Mouse (Mus musculus) CH12.LX (cell line): Measurements from ENCODE around the gene Irgc1. TPM values are rescaled to one million over a fixed set of nuclear protein-coding genes. Genes with fewer than 3 reads are reported as not detected.

Experiments
- DNase-seq: peaks from one replicate; pipeline ENCODE4 v3.0.0-alpha.2; 2013; ENCODE audit errors: extremely low read depth
- H3K27ac ChIP-seq: 2 replicates; pipeline ENCODE4 v1.5.1; 2012; ENCODE audit warnings: low read depth, mild to moderate bottlenecking, control low read depth, moderate library complexity; ENCODE audit not compliant: insufficient read depth
- H3K27me3 ChIP-seq: replicated peaks from 2 replicates; pipeline ENCODE3; 2012; ENCODE audit warnings: inconsistent platforms
- H3K36me3 ChIP-seq, 2 experiments: replicated peaks in 1 of 2; 2 replicates each; pipeline versions ENCODE3 to v1.6.1; 2012; ENCODE audit warnings: inconsistent platforms in 1 of 2, low read length in 1 of 2, mild to moderate bottlenecking in 1 of 2, mixed read lengths in 1 of 2, moderate library complexity in 1 of 2; ENCODE audit not compliant: control insufficient read depth in 1 of 2, insufficient read depth in 1 of 2
- H3K4me1 ChIP-seq, 2 experiments: 2 replicates each; pipeline ENCODE4 v1.6.1; 2012; ENCODE audit warnings: inconsistent platforms in 1 of 2, moderate library complexity in 1 of 2; ENCODE audit not compliant: insufficient read depth in 2 of 2, control insufficient read depth in 1 of 2
- H3K4me2 ChIP-seq: 2 replicates; pipeline ENCODE4 v1.6.1; 2012; ENCODE audit warnings: low read depth, mild to moderate bottlenecking, control low read depth; ENCODE audit not compliant: poor library complexity, insufficient read depth, severe bottlenecking
- H3K4me3 ChIP-seq, 3 experiments: fragments of 150-350 bp in 1 of 3; sonication (generic) in 1 of 3; replicated peaks in 1 of 3; 2 replicates each; pipeline versions ENCODE3 to v1.5.1; 2011 to 2012; ENCODE audit warnings: low read depth in 2 of 3, low read length in 2 of 3, mild to moderate bottlenecking in 2 of 3, moderate library complexity in 2 of 3, control low read depth in 1 of 3, improper control_type of control experiment in 1 of 3, inconsistent platforms in 1 of 3, mixed read lengths in 1 of 3; ENCODE audit not compliant: poor library complexity in 1 of 3
- H3K79me2 ChIP-seq: replicated peaks from 2 replicates; pipeline ENCODE4 v1.6.1; 2012; ENCODE audit warnings: mild to moderate bottlenecking, moderate library complexity; ENCODE audit not compliant: control insufficient read depth, poor library complexity, insufficient read depth, severe bottlenecking; ENCODE audit errors: extremely low read depth
- H3K9ac ChIP-seq: 2 replicates; pipeline ENCODE4 v1.6.1; 2012; ENCODE audit warnings: low read depth, mild to moderate bottlenecking, control low read depth, moderate library complexity; ENCODE audit not compliant: insufficient read depth
- H3K9me3 ChIP-seq: replicated peaks from 2 replicates; pipeline ENCODE3; 2012; ENCODE audit warnings: low read length, inconsistent platforms, mixed read lengths
- BHLHE40 ChIP-seq: IDR thresholded peaks from 2 replicates; pipeline ENCODE4 v1.6.1; 2011; ENCODE audit warnings: mild to moderate bottlenecking, low read depth, low read length, improper control_type of control experiment
- CHD1 ChIP-seq: IDR thresholded peaks from 2 replicates; pipeline ENCODE4 v1.6.1; 2012; ENCODE audit warnings: low read depth, low read length, improper control_type of control experiment, inconsistent platforms
- E2F4 ChIP-seq: IDR thresholded peaks from 2 replicates; pipeline ENCODE4 v1.6.1; 2011; ENCODE audit warnings: low read depth, low read length, improper control_type of control experiment; ENCODE audit not compliant: insufficient replicate concordance
- EP300 ChIP-seq: IDR thresholded peaks from 2 replicates; pipeline ENCODE4 v1.6.1; 2011; ENCODE audit warnings: low read length, improper control_type of control experiment
- HCFC1 ChIP-seq: IDR thresholded peaks from 2 replicates; pipeline ENCODE4 v1.6.1; 2012; ENCODE audit warnings: low read depth, mild to moderate bottlenecking, inconsistent platforms, low read length, improper control_type of control experiment
- IRF4 ChIP-seq: IDR thresholded peaks from 2 replicates; pipeline ENCODE4 v1.6.1; 2014; ENCODE audit warnings: low read depth, mild to moderate bottlenecking, inconsistent platforms, low read length, improper control_type of control experiment
- JUN ChIP-seq: IDR thresholded peaks from 2 replicates; pipeline ENCODE4 v1.6.1; 2011; ENCODE audit warnings: low read depth, mild to moderate bottlenecking, low read length, improper control_type of control experiment, moderate library complexity; ENCODE audit not compliant: insufficient read depth
- JUND ChIP-seq: conservative IDR thresholded peaks from 2 replicates; pipeline ENCODE4 v1.6.1; 2011; ENCODE audit warnings: low read depth, low read length, improper control_type of control experiment
- KAT2A ChIP-seq: IDR thresholded peaks from 2 replicates; pipeline ENCODE4 v1.6.1; 2012; ENCODE audit warnings: low read length, improper control_type of control experiment, inconsistent platforms; ENCODE audit not compliant: insufficient replicate concordance
- MAZ ChIP-seq: IDR thresholded peaks from 2 replicates; pipeline ENCODE4 v1.6.1; 2012; ENCODE audit warnings: low read depth, mild to moderate bottlenecking, inconsistent platforms, low read length, improper control_type of control experiment, moderate library complexity
- MEF2A ChIP-seq: IDR thresholded peaks from 2 replicates; pipeline ENCODE4 v1.6.1; 2014; ENCODE audit warnings: low read depth, mild to moderate bottlenecking, inconsistent platforms, low read length, improper control_type of control experiment, borderline replicate concordance
- NRF1 ChIP-seq: IDR thresholded peaks from 2 replicates; pipeline ENCODE4 v1.6.1; 2014; ENCODE audit warnings: low read depth, mild to moderate bottlenecking, inconsistent platforms, low read length, improper control_type of control experiment, moderate library complexity
- POLR2A ChIP-seq: IDR thresholded peaks from 2 replicates; pipeline ENCODE4 v1.6.1; 2011; ENCODE audit warnings: low read depth, mild to moderate bottlenecking, improper control_type of control experiment, low read length
- POLR2AphosphoS2 ChIP-seq: IDR thresholded peaks from 2 replicates; pipeline ENCODE4 v1.6.1; 2011; ENCODE audit warnings: low read depth, low read length, improper control_type of control experiment
- RCOR1 ChIP-seq: conservative IDR thresholded peaks from 2 replicates; pipeline ENCODE4 v1.6.1; 2012; ENCODE audit warnings: low read depth, mild to moderate bottlenecking, inconsistent platforms, low read length, improper control_type of control experiment
- SIN3A ChIP-seq: IDR thresholded peaks from 2 replicates; pipeline ENCODE4 v1.6.1; 2012; ENCODE audit warnings: low read length, improper control_type of control experiment, inconsistent platforms
- SMC3 ChIP-seq: IDR thresholded peaks from 2 replicates; pipeline ENCODE4 v1.6.1; 2011; ENCODE audit warnings: low read depth, low read length, improper control_type of control experiment
- TBP ChIP-seq: conservative IDR thresholded peaks from 2 replicates; pipeline ENCODE4 v1.6.1; 2011; ENCODE audit warnings: low read depth, low read length, improper control_type of control experiment
- TCF12 ChIP-seq: IDR thresholded peaks from 2 replicates; pipeline ENCODE4 v1.6.1; 2014; ENCODE audit warnings: low read depth, mild to moderate bottlenecking, inconsistent platforms, low read length, improper control_type of control experiment
- UBTF ChIP-seq: IDR thresholded peaks from 2 replicates; pipeline ENCODE4 v1.6.1; 2012; ENCODE audit warnings: low read depth, mild to moderate bottlenecking, inconsistent platforms, low read length, improper control_type of control experiment, moderate library complexity
- USF1 ChIP-seq: IDR thresholded peaks from 2 replicates; pipeline ENCODE4 v1.6.1; 2014; ENCODE audit warnings: low read depth, mild to moderate bottlenecking, inconsistent platforms, low read length, improper control_type of control experiment
- USF2 ChIP-seq: conservative IDR thresholded peaks from 2 replicates; pipeline ENCODE4 v1.6.1; 2011; ENCODE audit warnings: low read depth, low read length, improper control_type of control experiment
- ZMIZ1 ChIP-seq: IDR thresholded peaks from 2 replicates; pipeline ENCODE4 v1.6.1; 2012; ENCODE audit warnings: low read depth, mild to moderate bottlenecking, inconsistent platforms, low read length, improper control_type of control experiment
- ZNF384 ChIP-seq: IDR thresholded peaks from 2 replicates; pipeline ENCODE4 v1.6.1; 2012; ENCODE audit warnings: low read depth, low read length, improper control_type of control experiment, inconsistent platforms
- dilution Hi-C: fragments of 300-500 bp; cut with MboI; formaldehyde crosslinking; loops from 2 replicates; pipeline ENCODE4 v1.14.3; 2020; ENCODE audit warnings: low sequenced_read_pairs; ENCODE audit not compliant: extremely low pct_unique_long_range_greater_than_20kb, extremely low pct_ligation_motif_present
- in situ Hi-C: fragments of 300-500 bp; cut with MboI; formaldehyde crosslinking; loops from 3 replicates; pipeline ENCODE4 v1.14.3; 2019; ENCODE audit warnings: low sequenced_read_pairs, low pct_ligation_motif_present, low pct_unique_long_range_greater_than_20kb, mixed read lengths
- polyA plus RNA-seq: library from polyadenylated mRNA; unstranded; fragments of >175 nt; gene quantifications from 2 replicates; pipeline ENCODE4 v1.2.1, GENCODE M21; 2012; ENCODE audit warnings: low read depth; ENCODE audit not compliant: insufficient read length
- total RNA-seq, 2 experiments: library from RNA; depleted of rRNA; stranded (reverse); fragments of 300-350 nt in 1 of 2; fragments of >200 nt in 1 of 2; gene quantifications; 2 replicates each; pipeline ENCODE4 v1.2.3; 2012 to 2014

Gene Irgc1
- total and polyA plus RNA-seq, 3 experiments = not detected

DNA sequence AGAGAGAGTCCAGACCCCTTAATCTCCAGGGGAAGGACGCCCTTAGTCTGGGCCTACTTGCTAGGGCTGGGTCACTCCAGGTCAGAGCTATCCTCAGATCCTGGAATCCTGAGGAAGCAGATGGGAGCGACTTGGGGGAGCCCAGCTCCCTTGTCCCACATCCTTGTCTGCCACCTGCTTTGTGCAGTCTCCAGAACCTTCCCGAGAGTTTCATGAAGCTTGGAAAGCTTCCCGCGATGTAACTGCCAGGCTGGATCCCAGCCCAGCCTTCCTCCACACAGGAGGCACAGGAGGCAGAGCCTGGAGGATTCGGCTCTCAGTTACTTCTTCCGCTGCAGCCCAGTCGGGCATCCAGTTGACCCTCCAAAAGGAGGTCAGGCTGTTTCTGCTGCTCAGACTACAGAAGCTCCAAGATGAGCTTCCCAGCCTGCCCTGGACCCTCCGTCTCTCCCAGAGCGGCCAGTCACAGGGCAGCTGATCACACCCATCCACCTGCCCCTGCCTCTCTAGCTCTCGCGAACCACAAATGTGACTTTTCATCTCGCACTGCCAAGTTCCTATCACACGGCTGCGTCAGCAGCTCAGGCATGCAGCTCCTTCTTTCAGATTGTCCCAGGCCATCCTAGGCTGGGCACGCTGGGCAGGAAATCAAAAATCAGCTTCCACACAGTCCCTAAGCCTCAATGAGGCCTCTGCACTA is 22.5 kb downstream of the Irgc1 start:
- no peak for DNase-seq
- H3K9me3 ChIP-seq = no peaks in the 10 kb centered on the region
- no peak overlapping the region for H3K4me2 ChIP-seq
- no peak overlapping the region for H3K27ac ChIP-seq
- no peak overlapping the region for H3K4me3 ChIP-seq
- in situ Hi-C loops (no loop called here), dilution Hi-C loops (no loop called here)
- no peaks in the 10 kb centered on the region for H3K79me2 ChIP-seq
- H3K9ac ChIP-seq = no peak overlapping the region
- no peaks in the 10 kb centered on the region for H3K27me3 ChIP-seq
- H3K36me3 ChIP-seq = peaks cover 0 to 3% of the 10 kb centered on the region in 2 experiments
- H3K4me1 ChIP-seq = no peaks in the 10 kb centered on the region
- TF ChIP-seq JUN = no peak
- no peak for TF ChIP-seq POLR2A
- TF ChIP-seq EP300 = no peak
- no peak for TF ChIP-seq HCFC1
- TF ChIP-seq SMC3 = no peak
- TF ChIP-seq UBTF = no peak
- no peak for TF ChIP-seq ZNF384
- no peak for TF ChIP-seq TCF12
- TF ChIP-seq MAZ = no peak
- no peak for TF ChIP-seq CHD1
- TF ChIP-seq POLR2AphosphoS2 = no peak

DNA sequence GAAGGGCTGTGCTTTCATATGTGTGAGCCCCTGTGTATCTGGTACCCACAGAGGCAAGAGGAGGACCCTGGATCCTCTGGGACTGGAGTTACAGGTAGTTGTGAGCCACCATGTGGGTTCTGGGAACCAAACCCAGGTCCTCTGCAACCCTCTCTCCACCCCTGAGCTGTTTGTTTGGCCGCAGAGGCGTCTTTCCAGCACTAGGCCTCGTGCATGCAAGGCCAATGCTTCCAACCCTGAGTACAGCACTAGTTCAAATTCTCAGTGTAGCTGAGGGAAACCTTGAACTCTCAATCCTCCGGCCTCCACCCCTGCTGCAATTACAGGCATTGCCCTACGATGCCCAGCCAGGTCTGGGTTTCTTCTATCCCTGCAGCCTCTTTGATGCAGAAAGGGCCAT is 23.4 kb downstream of the Irgc1 start:
- H3K9me3 ChIP-seq = no peaks in the 10 kb centered on the region
- H3K4me2 ChIP-seq = no peak overlapping the region
- H3K27me3 ChIP-seq = no peaks in the 10 kb centered on the region
- in situ Hi-C loops = no loop called here
- no peaks in the 10 kb centered on the region for H3K79me2 ChIP-seq
- peaks cover 0 to 12% of the 10 kb centered on the region in 2 experiments for H3K36me3 ChIP-seq
- H3K9ac ChIP-seq = no peak overlapping the region
- TF ChIP-seq SIN3A (no peak), RCOR1 (no peak), IRF4 (no peak), KAT2A (no peak), JUND (no peak), NRF1 (no peak), USF2 (no peak), USF1 (no peak), TCF12 (no peak), MEF2A (no peak), E2F4 (no peak), TBP (no peak), POLR2AphosphoS2 (no peak), BHLHE40 (no peak), ZMIZ1 (no peak)
- no peak overlapping the region for H3K27ac ChIP-seq
- dilution Hi-C loops = no loop called here
- no peak for DNase-seq
- H3K4me3 ChIP-seq = no peak overlapping the region
- no peaks in the 10 kb centered on the region for H3K4me1 ChIP-seq
